Mouse (Mus musculus) neural tube, embryonic 11.5 days (tissue): ENCODE measurements around the gene Akap2. TPM values are rescaled to one million over a fixed set of nuclear protein-coding genes. Genes with fewer than 3 reads are reported as not detected.
"Not testable (repeated sequence)": the region's sequence is repeated elsewhere in the genome, so short reads cannot be mapped to it uniquely, and the experiment has no call there.

Source experiments
- ATAC-seq: fragments of 200-750 bp; cut with Nextera tagmentation; 2 replicates; pipeline ENCODE4 v1.8.0; 2017; ENCODE audit warnings: moderate number of reproducible peaks, mild to moderate bottlenecking, moderate TSS enrichment, moderate library complexity; ENCODE audit not compliant: insufficient read depth, low FRiP score, low TSS enrichment
- DNase-seq: peaks from one replicate; pipeline ENCODE4 v3.0.0-alpha.2; 2015; ENCODE audit warnings: low spot score
- H3K27ac ChIP-seq: fragments of 300-500 bp; sonication (generic); 2 replicates; pipeline ENCODE4 v1.5.1; 2014; ENCODE audit warnings: low read depth, mild to moderate bottlenecking, low read length
- H3K27me3 ChIP-seq: fragments of 300-500 bp; sonication (generic); 2 replicates; pipeline ENCODE4 v1.6.1; 2014; ENCODE audit warnings: mild to moderate bottlenecking, low read length, mixed read lengths; ENCODE audit not compliant: control insufficient read depth, insufficient read depth
- H3K36me3 ChIP-seq: fragments of 300-500 bp; sonication (generic); 2 replicates; pipeline ENCODE4 v1.6.1; 2014; ENCODE audit warnings: mild to moderate bottlenecking, low read length, moderate library complexity, mixed read lengths; ENCODE audit not compliant: control insufficient read depth, insufficient read depth
- H3K4me1 ChIP-seq: fragments of 300-500 bp; sonication (generic); 2 replicates; pipeline ENCODE4 v1.6.1; 2014; ENCODE audit warnings: low read length, mixed read lengths; ENCODE audit not compliant: control insufficient read depth, insufficient read depth
- H3K4me2 ChIP-seq: fragments of 300-500 bp; sonication (generic); 2 replicates; pipeline ENCODE4 v1.6.1; 2014; ENCODE audit warnings: low read depth, mild to moderate bottlenecking, moderate library complexity
- H3K4me3 ChIP-seq: fragments of 300-500 bp; sonication (generic); 2 replicates; pipeline ENCODE4 v1.5.1; 2014; ENCODE audit warnings: low read depth, low read length
- H3K9ac ChIP-seq: fragments of 300-500 bp; sonication (generic); 2 replicates; pipeline ENCODE4 v1.6.1; 2014; ENCODE audit warnings: mild to moderate bottlenecking, low read length
- H3K9me3 ChIP-seq: fragments of 300-500 bp; sonication (generic); 2 replicates; pipeline ENCODE4 v1.6.1; 2016; ENCODE audit warnings: low read length; ENCODE audit not compliant: control insufficient read depth
- WGBS: fragments of 180-500 bp; shearing (Covaris S2); extraction: QIAGEN DNeasy Blood & Tissue Kit; methylation state at CpG from one replicate; pipeline ENCODE4 v1.1.7; 2014; 5-methylcytosine and 5-hydroxymethylcytosine counted together
- polyA plus RNA-seq: library from polyadenylated mRNA; unstranded; fragments of >200 nt; fragmentation: Nextera tagmentation; extraction: Ambion mirVana; gene quantifications from 2 replicates; pipeline ENCODE4 v1.2.1, GENCODE M21; 2014

The Akap2 gene
- polyA plus RNA-seq, 1 experiment from 2014 or later: 29.7 TPM

- 16% methylated on average over 6 of the region's 6 CpGs for WGBS
Observed at GRCm38 (mm10) chr4:57879804-57880357, 162.4 kb downstream of the Akap2 start.

GRCm38 (mm10) chr4:57883520-57884421, 166.3 kb downstream of the Akap2 start:
- Histone ChIP-seq H3K9me3 (no peaks in the 10 kb centered on the region), H3K27ac (no peak overlapping the region), H3K4me2 (no peak overlapping the region), H3K4me3 (no peak overlapping the region), H3K27me3 (no peaks in the 10 kb centered on the region), H3K4me1 (no peaks in the 10 kb centered on the region), H3K9ac (no peak overlapping the region), H3K36me3 (no peaks in the 10 kb centered on the region)
- ATAC-seq (no peak), DNase-seq (no peak)
- WGBS: 85% methylated on average over 7 of the region's 7 CpGs

More at GRCm38 (mm10) chr4:57879804-57880357, 162.4 kb downstream of the Akap2 start:
- DNase-seq (peak; percentile 79), ATAC-seq (peak; percentile 50; the same call in 1 of the 2 replicates)
- no peak overlapping the region for H3K4me2 ChIP-seq
- no peak overlapping the region for H3K4me3 ChIP-seq
- H3K9ac ChIP-seq: no peak overlapping the region
- H3K36me3 ChIP-seq: no peaks in the 10 kb centered on the region
- H3K4me1 ChIP-seq: no peaks in the 10 kb centered on the region
- H3K9me3 ChIP-seq: no peaks in the 10 kb centered on the region
- no peaks in the 10 kb centered on the region for H3K27me3 ChIP-seq
- no peak overlapping the region for H3K27ac ChIP-seq

- Histone ChIP-seq H3K9ac (no peak overlapping the region), H3K27ac (no peak overlapping the region), H3K4me3 (no peak overlapping the region), H3K9me3 (no peaks in the 10 kb centered on the region), H3K4me1 (no peaks in the 10 kb centered on the region), H3K36me3 (no peaks in the 10 kb centered on the region), H3K4me2 (no peak overlapping the region), H3K27me3 (no peaks in the 10 kb centered on the region)
- ATAC-seq: no peak
- DNase-seq: no peak
- WGBS: 88% methylated on average over 3 of the region's 3 CpGs
Observed at GRCm38 (mm10) chr4:57884511-57884910, 167.1 kb downstream of the Akap2 start.

GRCm38 (mm10) chr4:57885186-57885585, 167.7 kb downstream of the Akap2 start:
- H3K4me3 ChIP-seq: no peak overlapping the region
- no peak overlapping the region for H3K27ac ChIP-seq
- ATAC-seq (no peak), DNase-seq (no peak)
- H3K36me3 ChIP-seq: no peaks in the 10 kb centered on the region
- no peak overlapping the region for H3K9ac ChIP-seq
- H3K9me3 ChIP-seq: no peaks in the 10 kb centered on the region
- H3K4me2 ChIP-seq: no peak overlapping the region
- H3K4me1 ChIP-seq: no peaks in the 10 kb centered on the region
- 52% methylated on average over 2 of the region's 2 CpGs for WGBS
- no peaks in the 10 kb centered on the region for H3K27me3 ChIP-seq

GRCm38 (mm10) chr4:57886066-57886887, 168.8 kb downstream of the Akap2 start:
- Histone ChIP-seq H3K9me3 (no peaks in the 10 kb centered on the region), H3K4me3 (no peak overlapping the region), H3K27me3 (no peaks in the 10 kb centered on the region), H3K4me1 (0 out of 2 replicates have a peak, but pooled peaks cover under 1% of the 10 kb centered on the region), H3K4me2 (no peak overlapping the region), H3K27ac (no peak overlapping the region), H3K36me3 (no peaks in the 10 kb centered on the region), H3K9ac (no peak overlapping the region)
- no peak for ATAC-seq
- WGBS: 80% methylated on average over 11 of the region's 11 CpGs
- DNase-seq: peak; percentile 70

GRCm38 (mm10) chr4:57886888-57887230, 169.4 kb downstream of the Akap2 start:
- Histone ChIP-seq H3K36me3 (no peaks in the 10 kb centered on the region), H3K9ac (no peak overlapping the region), H3K27ac (no peak overlapping the region), H3K4me3 (no peak overlapping the region), H3K27me3 (no peaks in the 10 kb centered on the region), H3K4me2 (no peak overlapping the region), H3K9me3 (no peaks in the 10 kb centered on the region), H3K4me1 (0 out of 2 replicates have a peak, but pooled peaks cover 6% of the 10 kb centered on the region)
- WGBS: 90% methylated on average over 3 of the region's 3 CpGs
- DNase-seq (no peak), ATAC-seq (no peak)

GRCm38 (mm10) chr4:57888246-57888645, 170.8 kb downstream of the Akap2 start:
- no peaks in the 10 kb centered on the region for H3K27me3 ChIP-seq
- no peaks in the 10 kb centered on the region for H3K36me3 ChIP-seq
- no peak overlapping the region for H3K27ac ChIP-seq
- H3K4me3 ChIP-seq: no peak overlapping the region
- DNase-seq (no peak), ATAC-seq (no peak)
- no peak overlapping the region for H3K9ac ChIP-seq
- H3K4me1 ChIP-seq: 0 out of 2 replicates have a peak, but pooled peaks cover 10% of the 10 kb centered on the region
- no peaks in the 10 kb centered on the region for H3K9me3 ChIP-seq
- H3K4me2 ChIP-seq: no peak overlapping the region
- WGBS: 94% methylated on average over 2 of the region's 2 CpGs

GRCm38 (mm10) chr4:57888978-57889377, 171.5 kb downstream of the Akap2 start:
- not testable (repeated sequence) for H3K36me3 ChIP-seq, H3K27me3 ChIP-seq, H3K9me3 ChIP-seq, H3K4me3 ChIP-seq, H3K27ac ChIP-seq, H3K4me2 ChIP-seq, H3K4me1 ChIP-seq, ATAC-seq, DNase-seq, H3K9ac ChIP-seq
- WGBS: 100% methylated on average over 1 of the region's 1 CpGs
